Comparison of ENCODE assay signal across 8 mouse cellular contexts in the genomic region with DNA sequence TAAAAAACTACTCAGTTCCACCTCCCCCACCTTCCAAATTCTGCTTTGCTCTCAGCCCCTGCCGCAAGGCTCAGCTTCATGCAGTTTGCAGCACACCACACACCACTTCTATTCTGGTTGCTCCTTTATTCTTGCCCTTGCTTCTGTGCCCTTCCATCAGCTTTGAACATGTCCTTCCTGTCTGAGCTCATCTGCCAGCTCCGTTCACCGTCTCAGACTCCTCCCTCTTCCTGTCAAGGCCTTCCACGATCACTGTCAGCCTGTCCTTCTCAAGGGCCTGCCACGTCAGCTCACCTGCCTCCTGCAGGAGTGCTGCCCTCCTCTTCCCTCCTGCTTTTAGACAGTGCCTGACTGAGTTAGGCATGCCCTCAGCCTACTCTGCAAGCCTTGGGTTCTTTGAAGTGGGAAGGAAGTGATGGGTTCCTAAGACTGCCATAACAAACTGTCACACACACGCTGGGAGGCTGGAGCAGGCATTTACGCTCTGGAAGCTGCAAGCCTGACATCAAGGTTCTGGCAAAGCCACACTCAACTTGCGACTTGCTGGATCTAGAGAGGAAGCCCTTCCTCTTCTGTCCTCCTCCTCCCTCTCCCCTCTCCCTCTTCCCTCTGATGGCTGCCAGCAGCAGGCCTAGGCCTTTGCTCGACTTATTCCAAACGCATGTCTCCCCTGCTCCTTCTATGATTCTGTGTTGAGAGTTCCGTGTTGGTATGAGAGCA.
DNase-seq lines count a peak whose midpoint lies in the region; ATAC-seq and TF ChIP-seq lines count a peak whose summit lies in the region.

No protein-coding gene starts in this region.

- H3K9me3 ChIP-seq in intestine, embryonic 14.5 days (ENCODE audit: control insufficient read depth, low read length) = no peaks in the 10 kb centered on the region
- H3K9me3 ChIP-seq in intestine, postnatal 0 days (ENCODE audit: control insufficient read depth) = no peaks in the 10 kb centered on the region
- H3K9me3 ChIP-seq in MEL (replicated peaks; ENCODE audit: insufficient read depth, low read length) = no peaks in the 10 kb centered on the region
- no peaks in the 10 kb centered on the region for H3K9me3 ChIP-seq in forebrain, embryonic 16.5 days (ENCODE audit: control insufficient read depth, low read length)
- no peaks in the 10 kb centered on the region for H3K9me3 ChIP-seq in limb, embryonic 12.5 days
- H3K9me3 ChIP-seq in midbrain, embryonic 13.5 days = no peaks in the 10 kb centered on the region

- H3K36me3 ChIP-seq in intestine, embryonic 14.5 days (ENCODE audit: control insufficient read depth, insufficient read depth, low read length) = no peaks in the 10 kb centered on the region
- H3K36me3 ChIP-seq in intestine, postnatal 0 days (ENCODE audit: control insufficient read depth, insufficient read depth) = no peaks in the 10 kb centered on the region
- H3K36me3 ChIP-seq in MEL (ENCODE audit: control insufficient read depth in 1 of 2, insufficient read depth in 2 of 2, low read length in 2 of 2) = peaks cover 0 to 5% of the 10 kb centered on the region in 2 experiments; a peak in 2 of 4 replicates
- no peaks in the 10 kb centered on the region for H3K36me3 ChIP-seq in forebrain, embryonic 16.5 days (ENCODE audit: control insufficient read depth, insufficient read depth)
- H3K36me3 ChIP-seq in limb, embryonic 12.5 days = no peaks in the 10 kb centered on the region
- H3K36me3 ChIP-seq in midbrain, embryonic 13.5 days = no peaks in the 10 kb centered on the region

- no peak for TF ChIP-seq CTCF in intestine, postnatal 0 days (IDR thresholded peaks at IDR 0.05; ENCODE audit: low read depth)
- no peak for TF ChIP-seq CTCF in MEL (IDR thresholded peaks at IDR 0.05 in 2 of 3, conservative IDR thresholded peaks at IDR 0.05 in 1 of 3; ENCODE audit: control insufficient read depth in 1 of 3, insufficient read depth in 1 of 3, low read depth in 2 of 3, low read length in 3 of 3, poor library complexity in 1 of 3, severe bottlenecking in 1 of 3)

- H3K27ac ChIP-seq in intestine, embryonic 14.5 days (ENCODE audit: low read depth) = peak overlapping the region; percentile 84
- H3K27ac ChIP-seq in intestine, postnatal 0 days (ENCODE audit: low read depth, low read length) = no peak overlapping the region; the same call in 1 of the 2 replicates
- peak overlapping the region; percentile 40 for H3K27ac ChIP-seq in MEL (ENCODE audit: control insufficient read depth, low read depth, low read length)
- peak overlapping the region; percentile 81 for H3K27ac ChIP-seq in forebrain, embryonic 16.5 days (ENCODE audit: low read length)
- H3K27ac ChIP-seq in limb, embryonic 12.5 days = peak overlapping the region; percentile 82
- peak overlapping the region; percentile 83 for H3K27ac ChIP-seq in midbrain, embryonic 13.5 days

- TF ChIP-seq POLR2A in MEL (IDR thresholded peaks at IDR 0.05; ENCODE audit: control insufficient read depth in 1 of 2, insufficient read depth in 1 of 2, low read depth in 1 of 2, low read length in 2 of 2, poor library complexity in 1 of 2) = peak; percentile 28 to 47; a peak in 2 of 4 replicates

- peaks cover 27% of the 10 kb centered on the region for H3K4me1 ChIP-seq in intestine, embryonic 14.5 days (replicated peaks; ENCODE audit: control insufficient read depth, insufficient read depth, low read length)
- no peaks in the 10 kb centered on the region for H3K4me1 ChIP-seq in intestine, postnatal 0 days (replicated peaks; ENCODE audit: control insufficient read depth, insufficient read depth, low read length)
- H3K4me1 ChIP-seq in MEL (ENCODE audit: control insufficient read depth in 1 of 2, insufficient read depth in 2 of 2, low read length in 2 of 2) = peaks cover 0 to 10% of the 10 kb centered on the region in 2 experiments; a peak in 2 of 4 replicates
- peaks cover 69% of the 10 kb centered on the region for H3K4me1 ChIP-seq in forebrain, embryonic 16.5 days (replicated peaks; ENCODE audit: control insufficient read depth, insufficient read depth, low read length)
- peaks cover 54% of the 10 kb centered on the region for H3K4me1 ChIP-seq in limb, embryonic 12.5 days (replicated peaks)
- H3K4me1 ChIP-seq in midbrain, embryonic 13.5 days (replicated peaks) = peaks cover 90% of the 10 kb centered on the region

- H3K4me3 ChIP-seq in intestine, embryonic 14.5 days (ENCODE audit: low read depth, low read length) = no peak overlapping the region
- H3K4me3 ChIP-seq in intestine, postnatal 0 days (ENCODE audit: low read depth, low read length) = no peak overlapping the region
- H3K4me3 ChIP-seq in MEL (ENCODE audit: control insufficient read depth in 1 of 2, insufficient read depth in 1 of 2, low read depth in 2 of 2, low read length in 2 of 2) = no peak overlapping the region
- H3K4me3 ChIP-seq in forebrain, embryonic 16.5 days (replicated peaks; ENCODE audit: low read length) = no peak overlapping the region
- no peak overlapping the region for H3K4me3 ChIP-seq in limb, embryonic 12.5 days (replicated peaks)
- H3K4me3 ChIP-seq in midbrain, embryonic 13.5 days (replicated peaks) = no peak overlapping the region

- no peak overlapping the region for H3K9ac ChIP-seq in intestine, embryonic 14.5 days (ENCODE audit: low read length)
- no peak overlapping the region for H3K9ac ChIP-seq in intestine, postnatal 0 days (ENCODE audit: low read depth, low read length)
- peak overlapping the region; percentile 43; the same call in 1 of the 2 replicates for H3K9ac ChIP-seq in MEL (ENCODE audit: control insufficient read depth, low read depth, low read length, poor library complexity, severe bottlenecking)
- peak overlapping the region; percentile 17; the same call in 1 of the 2 replicates for H3K9ac ChIP-seq in forebrain, embryonic 16.5 days (replicated peaks; ENCODE audit: low read depth, low read length)
- peak overlapping the region; percentile 5; the same call in 1 of the 2 replicates for H3K9ac ChIP-seq in limb, embryonic 12.5 days (replicated peaks)
- no peak overlapping the region for H3K9ac ChIP-seq in midbrain, embryonic 13.5 days (replicated peaks)

- ATAC-seq in intestine, embryonic 14.5 days (replicated peaks; ENCODE audit: low FRiP score, low TSS enrichment, low read depth) = no peak
- ATAC-seq in intestine, postnatal 0 days = no peak
- ATAC-seq in forebrain, embryonic 16.5 days = no peak
- no peak for ATAC-seq in limb, embryonic 12.5 days (ENCODE audit: insufficient number of reproducible peaks, insufficient read depth, low FRiP score, low TSS enrichment, low read depth)
- ATAC-seq in midbrain, embryonic 13.5 days = no peak

- no peak for TF ChIP-seq RAD21 in MEL (IDR thresholded peaks at IDR 0.05; ENCODE audit: low read depth, low read length)

- no peak overlapping the region for H3K4me2 ChIP-seq in intestine, embryonic 14.5 days (ENCODE audit: low read length)
- no peak overlapping the region for H3K4me2 ChIP-seq in intestine, postnatal 0 days (replicated peaks; ENCODE audit: low read depth)
- no peak overlapping the region for H3K4me2 ChIP-seq in forebrain, embryonic 16.5 days (ENCODE audit: low read length)
- H3K4me2 ChIP-seq in limb, embryonic 12.5 days = no peak overlapping the region
- H3K4me2 ChIP-seq in midbrain, embryonic 13.5 days (replicated peaks) = no peak overlapping the region

- no peak for DNase-seq in intestine, embryonic 14.5 days (ENCODE audit: low spot score)
- peak; percentile 74 for DNase-seq in MEL (ENCODE audit: low read depth, low spot score)
- peak; percentile 79 for DNase-seq in thymus, postnatal 4 days
- DNase-seq in yolk sac, embryonic 10.5 days (ENCODE audit: low spot score) = no peak

- WGBS in intestine, embryonic 14.5 days = 30% methylated on average over 11 of the region's 11 CpGs
- 51% methylated on average over 11 of the region's 11 CpGs for WGBS in intestine, postnatal 0 days
- WGBS in forebrain, embryonic 16.5 days = 58% methylated on average over 11 of the region's 11 CpGs
- WGBS in limb, embryonic 12.5 days = 44% methylated on average over 11 of the region's 11 CpGs
- 65% methylated on average over 11 of the region's 11 CpGs for WGBS in midbrain, embryonic 13.5 days

- no peak for TF ChIP-seq EP300 in MEL (IDR thresholded peaks at IDR 0.05; ENCODE audit: low read depth in 1 of 2, low read length in 2 of 2)

- H3K79me2 ChIP-seq in MEL (ENCODE audit: control insufficient read depth, insufficient read depth, low read length, poor library complexity) = no peaks in the 10 kb centered on the region

- no peaks in the 10 kb centered on the region for H3K27me3 ChIP-seq in intestine, embryonic 14.5 days (replicated peaks; ENCODE audit: control insufficient read depth, insufficient read depth, low read length)
- H3K27me3 ChIP-seq in intestine, postnatal 0 days (replicated peaks; ENCODE audit: control insufficient read depth, insufficient read depth, low read length) = peaks cover 3% of the 10 kb centered on the region; the same call in 1 of the 2 replicates
- H3K27me3 ChIP-seq in MEL (ENCODE audit: control insufficient read depth in 1 of 2, insufficient read depth in 2 of 2, low read length in 2 of 2) = no peaks in the 10 kb centered on the region
- H3K27me3 ChIP-seq in forebrain, embryonic 16.5 days (replicated peaks; ENCODE audit: control insufficient read depth, insufficient read depth, low read length) = no peaks in the 10 kb centered on the region
- no peaks in the 10 kb centered on the region for H3K27me3 ChIP-seq in limb, embryonic 12.5 days
- H3K27me3 ChIP-seq in midbrain, embryonic 13.5 days = no peaks in the 10 kb centered on the region

TF ChIP-seq in MEL, 35 proteins besides CTCF, POLR2A, EP300 and RAD21:
- TF ChIP-seq KAT2A (conservative IDR thresholded peaks at IDR 0.05; ENCODE audit: low read depth, low read length) = no peak
- peak; percentile 42; the same call in 1 of the 2 replicates for TF ChIP-seq HCFC1 (IDR thresholded peaks at IDR 0.05; ENCODE audit: low read depth, low read length)
- peak; percentile 20; the same call in 1 of the 2 replicates for TF ChIP-seq NELFE (IDR thresholded peaks at IDR 0.05; ENCODE audit: low read depth, low read length)
TF ChIP-seq in MEL: peak in this region for 2.

Comparison
In these comparisons a context has a peak if more than half of its experiments do, and no peak if none do; other contexts are left out.
1. DNase-seq: peak in MEL (single experiment) and thymus, postnatal 4 days (single experiment); none in intestine, embryonic 14.5 days (single experiment) and yolk sac, embryonic 10.5 days (single experiment).
2. H3K9ac ChIP-seq: peak in MEL (single experiment), forebrain, embryonic 16.5 days (single experiment) and limb, embryonic 12.5 days (single experiment); none in intestine, embryonic 14.5 days (single experiment), intestine, postnatal 0 days (single experiment) and midbrain, embryonic 13.5 days (single experiment).